Mouse (Mus musculus): ENCODE results near the gene Ddx27. TPM values are rescaled to one million over a fixed set of nuclear protein-coding genes. Genes with fewer than 3 reads are reported as not detected.

The Ddx27 gene
- total RNA-seq, 2 experiments from 2014 or later = 9.3 to 10.1 TPM

DNA sequence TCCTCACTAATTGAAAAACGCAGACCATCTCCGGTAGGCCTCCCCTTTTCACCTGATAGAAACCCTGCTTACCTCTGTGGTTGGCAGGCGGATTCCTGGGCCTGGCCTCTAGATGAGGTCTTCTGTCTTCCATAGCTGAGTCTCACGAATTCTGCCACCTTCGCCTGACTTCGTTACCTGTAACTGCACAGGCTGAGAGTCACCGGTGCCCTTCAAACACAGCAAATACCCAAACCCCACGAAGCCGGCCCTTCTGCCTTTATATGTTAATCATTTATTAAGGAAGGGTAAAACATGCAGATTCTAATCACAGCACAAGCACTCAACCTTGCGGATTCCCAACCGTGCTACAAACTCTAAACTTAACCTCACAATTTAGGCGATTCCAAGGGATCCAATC is 45.0 kb downstream of the Ddx27 start:
- no peak for DNase-seq
- peak overlapping the region; percentile 56; the same call in 1 of the 2 replicates for H3K27ac ChIP-seq
- TF ChIP-seq CTCF (IDR thresholded peaks at IDR 0.05) = no peak
- H3K4me3 ChIP-seq = peak overlapping the region; percentile 33; the same call in 1 of the 2 replicates
- intact Hi-C loops (cut with DNase I) = loop anchor here (5.0 to 10.0 kb wide), 3 partner anchors 43 to 575 kb away; partner anchors contain the start of genes Ddx27, Slc9a8 and Ube2v1

DNA sequence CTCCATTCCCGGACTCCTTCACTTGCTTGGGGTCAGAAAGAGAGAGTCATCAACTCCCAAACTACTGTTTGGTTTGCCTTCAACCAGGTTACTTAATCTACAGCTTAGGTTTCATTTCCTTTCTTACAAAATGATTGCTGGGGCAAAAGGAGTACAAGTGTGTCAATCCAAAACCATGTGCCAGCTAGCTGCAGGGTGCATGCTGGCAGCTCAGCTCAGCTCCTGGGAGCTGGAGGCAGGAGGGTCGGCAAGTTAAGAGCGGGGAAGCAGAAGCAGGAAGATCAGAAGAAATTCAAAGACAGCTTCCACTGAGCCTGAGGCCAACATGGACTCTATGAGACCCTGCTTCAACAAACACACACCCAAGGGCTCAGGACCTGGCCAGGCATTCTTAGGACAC is 45.4 kb downstream of the Ddx27 start:
- DNase-seq = no peak
- Histone ChIP-seq H3K27ac (peak overlapping the region; percentile 56), H3K4me3 (peak overlapping the region; percentile 33)
- no peak for TF ChIP-seq CTCF (IDR thresholded peaks at IDR 0.05)
- intact Hi-C loops (cut with DNase I) = loop anchor here (5.0 to 10.0 kb wide), 3 partner anchors 43 to 574 kb away; partner anchors contain the start of genes Ddx27, Slc9a8 and Ube2v1

DNA sequence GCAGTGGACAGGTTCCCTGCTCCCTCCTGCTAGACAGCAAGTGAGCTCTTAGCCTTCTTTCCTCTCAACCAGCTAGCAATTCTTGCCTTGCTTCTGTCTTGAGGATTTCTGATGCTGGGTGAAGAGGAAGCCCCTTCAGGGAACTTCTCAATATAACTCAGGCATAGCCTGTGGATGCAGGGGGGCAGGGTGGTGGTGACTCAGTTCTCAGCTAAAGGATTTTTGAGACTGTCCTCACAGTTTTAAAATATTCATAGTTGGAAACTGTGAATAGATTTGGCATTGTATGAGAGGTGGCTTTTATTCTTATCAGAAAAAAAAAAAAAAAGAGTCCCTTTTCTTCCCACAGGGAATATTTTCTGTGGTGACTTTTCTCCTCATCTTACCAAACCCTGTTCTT is 45.8 kb downstream of the Ddx27 start:
- intact Hi-C loops (cut with DNase I) = loop anchor here (5.0 to 10.0 kb wide), 3 partner anchors 43 to 574 kb away; partner anchors contain the start of genes Ddx27, Slc9a8 and Ube2v1
- H3K27ac ChIP-seq = peak overlapping the region; percentile 56
- DNase-seq = no peak
- no peak for TF ChIP-seq CTCF (IDR thresholded peaks at IDR 0.05)
- peak overlapping the region; percentile 91 for H3K4me3 ChIP-seq

- no peak for DNase-seq
- no peak for TF ChIP-seq CTCF (IDR thresholded peaks at IDR 0.05)
- peak overlapping the region; percentile 91 for H3K4me3 ChIP-seq
- peak overlapping the region; percentile 96 for H3K27ac ChIP-seq
- intact Hi-C loops (cut with DNase I) = loop anchor here (5.0 to 10.0 kb wide), 3 partner anchors 44 to 573 kb away; partner anchors contain the start of genes Ddx27, Slc9a8 and Ube2v1
Observed at GRCm38 (mm10) chr2:167061381-167062034, 46.5 kb downstream of the Ddx27 start.

DNA sequence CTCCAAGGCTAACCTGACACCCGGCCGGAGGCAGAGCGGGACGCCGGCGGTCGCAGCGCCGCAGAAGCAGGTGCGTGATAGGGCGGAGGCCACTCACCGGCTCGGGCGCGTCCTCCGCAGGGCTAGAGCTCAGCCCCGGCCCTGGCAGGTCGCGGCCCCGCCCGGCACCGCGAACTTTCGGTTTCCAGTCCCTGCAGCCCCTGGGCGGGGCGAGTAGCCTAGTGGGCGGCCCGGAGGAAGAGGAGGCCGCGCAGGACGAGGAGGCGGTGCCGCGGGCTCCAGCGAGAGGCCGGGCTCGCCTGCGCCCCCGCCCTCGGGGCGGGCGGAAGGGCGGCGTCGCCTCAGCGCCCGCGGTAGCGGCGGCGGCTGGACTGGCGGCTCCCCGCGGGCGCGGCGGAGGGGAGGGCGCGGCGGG is 47.5 kb downstream of the Ddx27 start:
- peak; percentile 98 for DNase-seq
- H3K4me3 ChIP-seq = peak overlapping the region; percentile 91
- intact Hi-C loops (cut with DNase I) = loop anchor here (5.0 to 10.0 kb wide), 3 partner anchors 45 to 572 kb away; partner anchors contain the start of genes Ddx27, Slc9a8 and Ube2v1
- TF ChIP-seq CTCF (IDR thresholded peaks at IDR 0.05) = no peak
- H3K27ac ChIP-seq = peak overlapping the region; percentile 96

DNA sequence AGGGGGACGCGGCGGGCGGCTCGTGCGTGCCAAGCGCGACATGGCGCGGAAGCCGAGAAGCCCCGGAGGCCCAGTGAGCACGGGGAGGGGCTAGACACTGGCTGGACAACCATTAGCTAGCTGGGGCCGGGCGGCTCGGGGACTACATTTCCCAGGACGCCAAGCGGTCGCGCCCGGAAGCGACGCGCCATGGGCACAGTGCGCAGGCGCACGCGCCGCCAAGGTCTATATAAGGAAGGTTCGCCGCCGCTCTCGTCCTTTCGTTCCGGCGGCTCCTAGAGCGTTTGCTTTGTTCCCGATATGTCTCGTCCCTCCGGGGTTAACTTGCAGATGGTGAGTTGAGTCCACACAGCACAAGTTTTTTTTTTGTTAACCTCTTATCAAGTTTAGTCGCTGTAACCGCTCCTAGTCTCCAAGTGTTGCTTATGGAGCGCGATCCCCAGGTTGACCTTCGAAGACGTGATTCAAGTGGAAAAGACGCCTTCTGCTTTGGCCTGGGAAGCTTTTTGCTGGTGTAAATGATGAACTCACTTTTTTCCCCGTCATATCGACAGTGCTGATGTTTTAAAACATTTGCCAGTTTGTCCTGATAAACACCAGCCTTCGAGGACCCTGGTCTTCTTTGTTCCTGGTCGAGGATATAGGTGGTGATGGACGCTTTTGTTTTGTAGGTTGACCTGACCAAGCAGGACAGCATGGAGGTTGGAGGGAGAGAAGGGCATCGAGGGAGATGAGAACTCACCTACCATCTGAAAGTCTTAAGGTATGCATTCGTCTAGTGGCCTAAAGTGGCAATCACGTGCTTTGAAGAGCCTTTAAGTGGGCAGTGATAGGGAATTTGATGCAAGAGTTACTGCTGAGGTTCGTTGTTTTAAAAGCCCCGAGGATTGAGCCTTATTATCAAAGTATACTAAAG is 48.2 kb downstream of the Ddx27 start, which contains the start of gene Znfx1:
TSS of gene Znfx1 (minus strand) at position 51 of the 916 bp plus-strand sequence.
- no peak for TF ChIP-seq CTCF (IDR thresholded peaks at IDR 0.05)
- H3K27ac ChIP-seq = peak within 1 kb of the TSS; percentile 96
- H3K4me3 ChIP-seq = peak within 1 kb of the TSS; percentile 91
- DNase-seq = peak; percentile 96
- intact Hi-C loops (cut with DNase I) = loop anchor here (5.0 to 10.0 kb wide), 3 partner anchors 46 to 572 kb away; partner anchors contain the start of genes Ddx27, Slc9a8 and Ube2v1

- peak overlapping the region; percentile 91 for H3K4me3 ChIP-seq
- intact Hi-C loops (cut with DNase I) = loop anchor here (5.0 to 10.0 kb wide), 3 partner anchors 47 to 571 kb away; partner anchors contain the start of genes Ddx27, Slc9a8 and Ube2v1
- DNase-seq = no peak
- peak overlapping the region; percentile 96 for H3K27ac ChIP-seq
- TF ChIP-seq CTCF (IDR thresholded peaks at IDR 0.05) = no peak
Observed at GRCm38 (mm10) chr2:167063906-167064496, 49.0 kb downstream of the Ddx27 start.

GRCm38 (mm10) chr2:167064601-167065295 is 49.8 kb downstream of the Ddx27 start:
- no peak for TF ChIP-seq CTCF (IDR thresholded peaks at IDR 0.05)
- Histone ChIP-seq H3K4me3 (peak overlapping the region; percentile 91), H3K27ac (no peak overlapping the region)
- no peak for DNase-seq
- intact Hi-C loops (cut with DNase I) = loop anchor here (5.0 to 10.0 kb wide), 3 partner anchors 47 to 570 kb away; partner anchors contain the start of genes Ddx27, Slc9a8 and Ube2v1

- Histone ChIP-seq H3K4me3 (no peak overlapping the region), H3K27ac (no peak overlapping the region)
- intact Hi-C loops (cut with DNase I) = loop anchor here (10.0 kb wide), 1 partner anchor 569 kb away; the partner anchor contains the start of gene Ube2v1
- DNase-seq = no peak
- TF ChIP-seq CTCF (IDR thresholded peaks at IDR 0.05) = no peak
Observed at GRCm38 (mm10) chr2:167066031-167066430, 51.0 kb downstream of the Ddx27 start.

DNA sequence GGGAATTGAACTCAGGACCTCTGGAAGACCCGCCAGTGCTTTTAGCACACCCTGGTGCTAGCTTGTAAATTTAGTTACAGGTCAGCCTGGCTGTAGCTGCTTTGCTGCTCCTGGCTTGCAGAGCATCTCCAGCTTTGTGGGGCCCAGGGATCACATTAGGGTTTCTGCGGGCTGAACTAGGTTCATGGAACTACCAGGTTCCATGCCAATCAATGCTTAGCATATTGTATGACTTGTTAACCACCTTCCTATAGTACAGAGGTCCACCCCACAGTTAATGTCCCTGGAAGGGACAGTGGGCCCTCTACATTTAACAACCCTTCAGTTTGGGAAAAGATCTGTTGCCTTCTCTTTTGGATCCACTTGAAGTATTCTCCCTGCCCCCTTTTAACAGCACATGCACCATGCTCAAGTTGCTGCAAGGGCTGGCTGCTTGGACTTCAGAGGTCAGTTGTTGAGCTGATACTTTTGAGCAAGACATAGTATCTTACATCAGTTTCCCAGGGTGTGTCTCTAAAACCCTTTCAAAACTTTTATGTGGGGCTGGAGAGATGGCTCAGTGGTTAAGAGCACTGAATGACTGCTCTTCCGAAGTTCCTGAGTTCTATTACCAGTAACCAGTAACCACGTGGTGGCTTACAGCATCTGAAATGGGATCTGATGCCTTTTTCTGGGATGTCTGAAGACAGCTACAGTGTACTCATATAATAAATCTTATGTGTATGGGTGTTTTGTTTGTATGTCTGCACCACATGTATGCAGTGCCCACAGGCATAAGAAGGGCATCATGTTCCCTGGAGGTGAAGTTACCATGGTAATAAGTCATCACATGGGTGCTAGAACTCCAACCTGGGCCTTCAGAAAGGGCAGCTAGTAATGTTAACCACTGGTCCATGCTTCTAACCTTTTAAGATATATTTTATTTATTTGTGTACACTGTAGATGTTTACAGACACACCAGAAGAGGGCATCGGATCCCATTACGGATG is 51.8 kb downstream of the Ddx27 start:
- no peak overlapping the region for H3K27ac ChIP-seq
- no peak for TF ChIP-seq CTCF (IDR thresholded peaks at IDR 0.05)
- H3K4me3 ChIP-seq = no peak overlapping the region
- no peak for DNase-seq
- intact Hi-C loops (cut with DNase I) = loop anchor here (10.0 kb wide), 1 partner anchor 568 kb away; the partner anchor contains the start of gene Ube2v1

All from gastrocnemius, adult 2 months (tissue).